Mouse (Mus musculus) heart, postnatal 0 days (tissue): ENCODE measurements around the gene Plce1. TPM values are rescaled to one million over a fixed set of nuclear protein-coding genes. Genes with fewer than 3 reads are reported as not detected.

Experiments
- ATAC-seq: fragments of 200-750 bp; cut with Nextera tagmentation; 2 replicates; pipeline ENCODE4 v1.8.0; 2017; ENCODE audit warnings: low read depth, moderate number of reproducible peaks, moderate library complexity; ENCODE audit not compliant: insufficient read depth
- DNase-seq: peaks from one replicate; pipeline ENCODE4 v3.0.0-alpha.2; 2016; ENCODE audit warnings: low spot score
- H3K27ac ChIP-seq: fragments of 300-500 bp; sonication (generic); 2 replicates; pipeline ENCODE4 v1.5.1; 2014; ENCODE audit warnings: low read depth, mild to moderate bottlenecking
- H3K27me3 ChIP-seq: fragments of 300-500 bp; sonication (generic); 2 replicates; pipeline ENCODE4 v1.6.1; 2014; ENCODE audit warnings: low read length, mixed read lengths; ENCODE audit not compliant: control insufficient read depth, insufficient read depth
- H3K36me3 ChIP-seq: fragments of 300-500 bp; sonication (generic); replicated peaks from 2 replicates; pipeline ENCODE4 v1.6.1; 2014; ENCODE audit warnings: low read length, mixed read lengths; ENCODE audit not compliant: control insufficient read depth, insufficient read depth
- H3K4me1 ChIP-seq: fragments of 300-500 bp; sonication (generic); 2 replicates; pipeline ENCODE4 v1.6.1; 2014; ENCODE audit warnings: antibody characterized with exemption; ENCODE audit not compliant: control insufficient read depth, insufficient read depth
- H3K4me2 ChIP-seq: fragments of 300-500 bp; sonication (generic); 2 replicates; pipeline ENCODE4 v1.6.1; 2014; ENCODE audit warnings: low read depth, mild to moderate bottlenecking, low read length, moderate library complexity
- H3K4me3 ChIP-seq: fragments of 300-500 bp; sonication (generic); 2 replicates; pipeline ENCODE4 v1.5.1; 2014; ENCODE audit warnings: low read depth, low read length
- H3K9ac ChIP-seq: fragments of 300-500 bp; sonication (generic); replicated peaks from 2 replicates; pipeline ENCODE4 v1.6.1; 2014; ENCODE audit warnings: low read depth, low read length, mixed read lengths
- H3K9me3 ChIP-seq: fragments of 300-500 bp; sonication (generic); replicated peaks from 2 replicates; pipeline ENCODE4 v1.6.1; 2016; ENCODE audit warnings: low read length; ENCODE audit not compliant: control insufficient read depth
- CTCF ChIP-seq: IDR thresholded peaks from 2 replicates; pipeline ENCODE4 v1.5.1; 2016; ENCODE audit warnings: antibody characterized with exemption, control low read depth, low read depth
- EP300 ChIP-seq: IDR thresholded peaks from 2 replicates; pipeline ENCODE4 v1.6.1; 2016; ENCODE audit warnings: antibody characterized with exemption, low read depth
- WGBS: fragments of 180-500 bp; shearing (Covaris S2); extraction: QIAGEN DNeasy Blood & Tissue Kit; methylation state at CpG from one replicate; pipeline ENCODE4 v1.1.7; 2014; 5-methylcytosine and 5-hydroxymethylcytosine counted together
- polyA plus RNA-seq: library from polyadenylated mRNA; unstranded; fragments of >200 nt; fragmentation: Nextera tagmentation; extraction: Ambion mirVana; gene quantifications from 2 replicates; pipeline ENCODE4 v1.2.1, GENCODE M21; 2015
- total RNA-seq: library from RNA; depleted of rRNA; stranded (reverse); fragments of >200 nt; gene quantifications from 2 replicates; pipeline ENCODE4 v1.2.3, GENCODE M21; 2014; ENCODE audit warnings: low replicate concordance

Plce1 gene
- total and polyA plus RNA-seq, 2 experiments from 2014 or later, result 5.7 to 18.2 TPM

DNA sequence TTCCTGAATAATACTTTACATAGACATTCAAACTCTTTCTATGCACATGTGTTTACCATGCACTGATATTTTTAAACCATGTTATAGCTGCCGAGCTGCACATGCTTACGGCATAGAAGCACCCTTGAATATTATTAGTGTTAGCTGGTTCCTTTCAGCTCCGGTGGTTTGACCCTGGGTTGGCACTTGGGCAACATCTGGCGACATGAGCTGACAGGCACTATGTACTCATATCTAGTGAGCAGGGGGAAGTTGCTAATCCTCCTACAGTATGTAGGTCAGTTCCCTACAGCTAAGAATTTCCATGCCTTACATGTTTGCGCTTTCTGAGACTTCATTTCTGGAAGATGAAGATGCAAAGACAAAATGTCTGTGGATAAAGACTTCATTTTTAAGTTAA lies 86.4 kb downstream of the Plce1 start:
- no peaks in the 10 kb centered on the region for H3K27me3 ChIP-seq
- H3K9me3 ChIP-seq, result no peaks in the 10 kb centered on the region
- DNase-seq, result no peak
- ATAC-seq, result no peak
- H3K4me1 ChIP-seq, result peaks cover 17% of the 10 kb centered on the region
- H3K36me3 ChIP-seq, result no peaks in the 10 kb centered on the region
- H3K9ac ChIP-seq, result no peak overlapping the region
- H3K4me2 ChIP-seq, result no peak overlapping the region
- WGBS, result 34% methylated on average over 5 of the region's 5 CpGs
- TF ChIP-seq CTCF (no peak), EP300 (no peak)
- peak overlapping the region; percentile 15 for H3K27ac ChIP-seq
- no peak overlapping the region for H3K4me3 ChIP-seq

DNA sequence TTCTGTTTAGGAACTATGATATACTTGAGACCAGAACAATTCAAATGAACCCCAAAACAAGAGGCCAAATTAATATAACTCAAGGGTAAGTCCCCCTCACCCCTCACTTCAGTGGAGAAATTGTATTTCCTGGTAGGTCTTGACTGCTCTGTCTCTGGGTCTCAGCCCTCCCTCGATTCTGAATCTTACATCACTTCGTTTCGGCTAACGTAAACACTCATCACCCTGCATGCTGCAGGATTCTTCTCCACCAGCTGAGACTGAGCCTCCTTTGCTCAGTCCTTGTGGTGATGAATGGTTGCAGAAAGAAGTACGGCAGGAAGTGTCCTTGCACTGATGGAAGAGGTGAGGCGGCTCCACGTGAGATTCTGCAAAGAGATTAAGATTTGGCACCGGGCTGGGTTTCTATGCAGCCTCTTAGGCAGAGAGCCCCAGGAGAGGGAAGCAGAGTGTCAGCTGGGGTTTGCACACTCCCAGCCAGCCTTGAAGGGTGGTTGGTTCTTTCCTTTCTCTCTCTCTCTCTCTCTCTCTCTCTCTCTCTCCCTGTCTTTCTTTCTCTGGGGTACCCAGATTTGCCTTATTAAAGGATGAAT lies 97.7 kb downstream of the Plce1 start:
- no peak overlapping the region for H3K27ac ChIP-seq
- WGBS, result 33% methylated on average over 8 of the region's 8 CpGs
- DNase-seq (no peak), ATAC-seq (0 out of 2 replicates have a peak, but pooled peaks have one; percentile 27)
- no peak overlapping the region for H3K9ac ChIP-seq
- peaks cover 10% of the 10 kb centered on the region; the same call in 1 of the 2 replicates for H3K4me1 ChIP-seq
- H3K9me3 ChIP-seq, result no peaks in the 10 kb centered on the region
- H3K4me3 ChIP-seq, result no peak overlapping the region
- H3K36me3 ChIP-seq, result no peaks in the 10 kb centered on the region
- H3K4me2 ChIP-seq, result peak overlapping the region; percentile 26
- no peak for TF ChIP-seq CTCF
- no peak for TF ChIP-seq EP300
- no peaks in the 10 kb centered on the region for H3K27me3 ChIP-seq

DNA sequence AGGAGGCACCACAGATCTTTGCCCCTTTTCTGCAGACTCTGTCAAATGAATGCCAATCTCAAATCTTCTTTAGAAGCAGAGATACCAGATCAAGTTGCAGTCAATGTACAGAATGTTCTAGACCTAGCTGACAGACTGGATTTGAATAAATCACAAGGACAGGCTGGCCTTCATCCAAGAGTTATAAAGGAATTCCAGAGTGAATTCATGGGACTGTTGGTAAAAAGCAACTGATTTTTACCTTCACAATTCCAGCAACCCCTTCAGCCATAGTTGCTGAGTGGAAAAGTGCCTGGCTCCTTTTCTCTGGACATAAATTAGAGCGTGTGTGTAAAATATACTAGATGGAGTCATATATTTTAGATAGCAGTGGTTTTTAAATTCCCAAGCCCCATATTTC lies 102.0 kb downstream of the Plce1 start:
- H3K36me3 ChIP-seq, result no peaks in the 10 kb centered on the region
- H3K27me3 ChIP-seq, result no peaks in the 10 kb centered on the region
- 0 out of 2 replicates have a peak overlapping the region, but pooled peaks have one; percentile 4 for H3K27ac ChIP-seq
- TF ChIP-seq CTCF (no peak), EP300 (no peak)
- no peak for DNase-seq
- no peak overlapping the region for H3K4me3 ChIP-seq
- H3K9ac ChIP-seq, result no peak overlapping the region
- WGBS, result 69% methylated on average over 1 of the region's 1 CpGs
- H3K9me3 ChIP-seq, result no peaks in the 10 kb centered on the region
- no peak for ATAC-seq
- H3K4me1 ChIP-seq, result peaks cover 14% of the 10 kb centered on the region
- H3K4me2 ChIP-seq, result no peak overlapping the region

DNA sequence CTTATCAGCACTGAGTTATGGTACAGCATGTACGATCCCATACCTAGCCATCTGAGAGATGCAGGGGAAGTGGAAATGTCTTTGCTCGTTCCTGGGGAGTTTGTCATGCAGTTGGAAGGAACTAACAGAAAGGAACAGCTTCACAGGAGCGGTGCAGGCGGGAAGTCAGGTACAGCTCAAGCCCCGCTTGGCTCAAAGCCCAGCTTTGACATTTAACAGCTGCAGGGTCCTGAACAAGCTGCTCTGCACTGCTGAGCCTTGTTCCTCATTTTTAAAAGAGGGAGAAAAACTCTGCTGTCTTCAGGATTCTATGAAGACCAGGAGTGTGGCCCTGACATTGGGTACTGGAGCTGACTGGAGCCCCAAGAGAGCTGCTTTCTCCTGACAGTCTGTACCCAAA lies 106.7 kb downstream of the Plce1 start:
- H3K27ac ChIP-seq, result peak overlapping the region; percentile 60
- ATAC-seq (no peak; the same call in 1 of the 2 replicates), DNase-seq (peak; percentile 49)
- H3K4me3 ChIP-seq, result no peak overlapping the region
- H3K9me3 ChIP-seq, result no peaks in the 10 kb centered on the region
- peaks cover 45% of the 10 kb centered on the region for H3K4me1 ChIP-seq
- WGBS, result 6% methylated on average over 5 of the region's 5 CpGs
- no peak overlapping the region for H3K9ac ChIP-seq
- H3K4me2 ChIP-seq, result peak overlapping the region; percentile 37
- TF ChIP-seq CTCF (no peak), EP300 (no peak)
- no peaks in the 10 kb centered on the region for H3K27me3 ChIP-seq
- no peaks in the 10 kb centered on the region for H3K36me3 ChIP-seq

GRCm38 (mm10) chr19:38589466-38589865 lies 108.6 kb downstream of the Plce1 start:
- TF ChIP-seq EP300, result no peak
- Histone ChIP-seq H3K4me2 (no peak overlapping the region), H3K36me3 (no peaks in the 10 kb centered on the region), H3K9me3 (no peaks in the 10 kb centered on the region), H3K27ac (no peak overlapping the region), H3K9ac (no peak overlapping the region), H3K4me1 (peaks cover 52% of the 10 kb centered on the region), H3K27me3 (no peaks in the 10 kb centered on the region), H3K4me3 (no peak overlapping the region)
- ATAC-seq (no peak), DNase-seq (no peak)
- 50% methylated on average over 5 of the region's 5 CpGs for WGBS

- no peak overlapping the region for H3K9ac ChIP-seq
- H3K4me3 ChIP-seq, result no peak overlapping the region
- no peak for DNase-seq
- no peak overlapping the region for H3K27ac ChIP-seq
- no peaks in the 10 kb centered on the region for H3K36me3 ChIP-seq
- H3K4me1 ChIP-seq, result peaks cover 52% of the 10 kb centered on the region
- WGBS, result 76% methylated on average over 8 of the region's 8 CpGs
- H3K27me3 ChIP-seq, result no peaks in the 10 kb centered on the region
- no peak overlapping the region for H3K4me2 ChIP-seq
- no peak for ATAC-seq
- TF ChIP-seq EP300, result no peak
- TF ChIP-seq CTCF, result no peak
- no peaks in the 10 kb centered on the region for H3K9me3 ChIP-seq
Observed at GRCm38 (mm10) chr19:38589941-38590340, 109.0 kb downstream of the Plce1 start.
